Mouse (Mus musculus): Measurements from ENCODE around the gene 4933425L06Rik. TPM values are rescaled to one million over a fixed set of nuclear protein-coding genes. Genes with fewer than 3 reads are reported as not detected.

The 4933425L06Rik gene
- total and polyA plus RNA-seq, 3 experiments: 0.10 to 0.30 TPM; not detected in 1

- H3K4me2 ChIP-seq (ENCODE audit: insufficient read depth, low read depth, poor library complexity, severe bottlenecking): no peak overlapping the region
- no peaks in the 10 kb centered on the region for H3K27me3 ChIP-seq (replicated peaks)
- no peak overlapping the region for H3K4me3 ChIP-seq (replicated peaks in 1 of 3; ENCODE audit: low read depth in 2 of 3, low read length in 2 of 3, poor library complexity in 1 of 3)
- no peak for TF ChIP-seq ZNF384 (IDR thresholded peaks at IDR 0.05; ENCODE audit: low read depth, low read length)
- TF ChIP-seq NELFE (IDR thresholded peaks at IDR 0.05; ENCODE audit: low read depth, low read length): no peak
- TF ChIP-seq TCF12 (IDR thresholded peaks at IDR 0.05; ENCODE audit: low read depth, low read length): no peak
- TF ChIP-seq JUND (conservative IDR thresholded peaks at IDR 0.05; ENCODE audit: low read depth, low read length): no peak
- TF ChIP-seq E2F4 (IDR thresholded peaks at IDR 0.05; ENCODE audit: insufficient replicate concordance, low read depth, low read length): no peak
- TF ChIP-seq NRF1 (IDR thresholded peaks at IDR 0.05; ENCODE audit: low read depth, low read length): no peak
- TF ChIP-seq TBP (conservative IDR thresholded peaks at IDR 0.05; ENCODE audit: low read depth, low read length): no peak
- TF ChIP-seq MEF2A (IDR thresholded peaks at IDR 0.05; ENCODE audit: borderline replicate concordance, low read depth, low read length): no peak
- no peak for TF ChIP-seq SMC3 (IDR thresholded peaks at IDR 0.05; ENCODE audit: low read depth, low read length)
- TF ChIP-seq EP300 (IDR thresholded peaks at IDR 0.05; ENCODE audit: low read length): no peak
- no peak for TF ChIP-seq ZKSCAN1 (IDR thresholded peaks at IDR 0.05; ENCODE audit: borderline replicate concordance, low read depth, low read length)
- TF ChIP-seq ZC3H11A (IDR thresholded peaks at IDR 0.05; ENCODE audit: low read depth, low read length): no peak
- TF ChIP-seq JUN (IDR thresholded peaks at IDR 0.05; ENCODE audit: insufficient read depth, low read depth, low read length): no peak
- no peak for DNase-seq (ENCODE audit: extremely low read depth)
- H3K27ac ChIP-seq (ENCODE audit: insufficient read depth, low read depth): no peak overlapping the region
- H3K79me2 ChIP-seq (replicated peaks; ENCODE audit: control insufficient read depth, extremely low read depth, insufficient read depth, poor library complexity, severe bottlenecking): no peaks in the 10 kb centered on the region
- no peak overlapping the region for H3K9ac ChIP-seq (ENCODE audit: insufficient read depth, low read depth)
- in situ Hi-C loops (cut with MboI; ENCODE audit: low pct_ligation_motif_present, low pct_unique_long_range_greater_than_20kb, low sequenced_read_pairs): no loop called here
- H3K4me1 ChIP-seq (ENCODE audit: control insufficient read depth in 1 of 2, insufficient read depth in 2 of 2): peaks cover 5 to 8% of the 10 kb centered on the region in 2 experiments; a peak in 2 of 4 replicates
- H3K9me3 ChIP-seq (replicated peaks; ENCODE audit: low read length): no peaks in the 10 kb centered on the region
- H3K36me3 ChIP-seq (replicated peaks in 1 of 2; ENCODE audit: control insufficient read depth in 1 of 2, insufficient read depth in 1 of 2, low read length in 1 of 2): no peaks in the 10 kb centered on the region
- dilution Hi-C loops (cut with MboI; ENCODE audit: extremely low pct_ligation_motif_present, extremely low pct_unique_long_range_greater_than_20kb, low sequenced_read_pairs): no loop called here
Observed at GRCm38 (mm10) chr13:105146827-105147226, 64.9 kb downstream of the 4933425L06Rik start.

- no peaks in the 10 kb centered on the region for H3K9me3 ChIP-seq (replicated peaks; ENCODE audit: low read length)
- no peak for TF ChIP-seq JUND (conservative IDR thresholded peaks at IDR 0.05; ENCODE audit: low read depth, low read length)
- no peaks in the 10 kb centered on the region for H3K36me3 ChIP-seq (replicated peaks in 1 of 2; ENCODE audit: control insufficient read depth in 1 of 2, insufficient read depth in 1 of 2, low read length in 1 of 2)
- dilution Hi-C loops (cut with MboI; ENCODE audit: extremely low pct_ligation_motif_present, extremely low pct_unique_long_range_greater_than_20kb, low sequenced_read_pairs) (no loop called here), in situ Hi-C loops (cut with MboI; ENCODE audit: low pct_ligation_motif_present, low pct_unique_long_range_greater_than_20kb, low sequenced_read_pairs) (no loop called here)
- peak; percentile 34 for DNase-seq (ENCODE audit: extremely low read depth)
- H3K4me2 ChIP-seq (ENCODE audit: insufficient read depth, low read depth, poor library complexity, severe bottlenecking): no peak overlapping the region
- H3K27ac ChIP-seq (ENCODE audit: insufficient read depth, low read depth): no peak overlapping the region
- H3K79me2 ChIP-seq (replicated peaks; ENCODE audit: control insufficient read depth, extremely low read depth, insufficient read depth, poor library complexity, severe bottlenecking): no peaks in the 10 kb centered on the region
- no peaks in the 10 kb centered on the region for H3K27me3 ChIP-seq (replicated peaks)
- H3K9ac ChIP-seq (ENCODE audit: insufficient read depth, low read depth): no peak overlapping the region
- no peak overlapping the region for H3K4me3 ChIP-seq (replicated peaks in 1 of 3; ENCODE audit: low read depth in 2 of 3, low read length in 2 of 3, poor library complexity in 1 of 3)
- peaks cover 5 to 15% of the 10 kb centered on the region in 2 experiments; a peak in 3 of 4 replicates for H3K4me1 ChIP-seq (ENCODE audit: control insufficient read depth in 1 of 2, insufficient read depth in 2 of 2)
Observed at GRCm38 (mm10) chr13:105147795-105148418, 66.0 kb downstream of the 4933425L06Rik start.

Data from CH12.LX (cell line).